Mouse (Mus musculus) ES-Bruce4 (cell line): Measurements from ENCODE around the gene Eng.

Experiments used
- CTCF ChIP-seq: IDR thresholded peaks from one replicate; pipeline ENCODE4 v1.8.1; 2011; ENCODE audit warnings: low read depth, low read length
- EP300 ChIP-seq: IDR thresholded peaks from 2 replicates; pipeline ENCODE4 v1.6.1; 2011; ENCODE audit warnings: low read depth, low read length; ENCODE audit not compliant: insufficient read depth
- POLR2A ChIP-seq: IDR thresholded peaks from one replicate; pipeline ENCODE4 v1.8.1; 2011; ENCODE audit warnings: low read length; ENCODE audit not compliant: insufficient read depth

DNA sequence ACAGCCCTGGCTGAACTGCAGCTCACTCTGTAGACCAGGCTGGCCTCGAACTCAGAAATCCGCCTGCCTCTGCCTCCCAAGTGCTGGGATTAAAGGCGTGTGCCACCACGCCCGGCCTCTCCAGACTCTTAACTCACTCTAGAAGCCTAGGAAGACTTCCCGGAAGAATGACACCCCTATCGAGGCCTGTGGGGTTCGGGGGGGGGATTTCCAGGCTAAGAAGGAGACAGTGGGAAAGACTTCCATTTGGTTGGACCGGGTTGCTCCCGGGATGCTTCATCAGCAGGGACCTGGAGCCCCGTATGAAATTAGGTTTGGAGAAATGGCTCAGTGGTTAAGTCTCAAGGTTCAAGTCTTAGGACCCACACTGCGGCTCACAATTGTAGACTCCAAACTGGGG lies 48.3 kb downstream of the Eng start:
- TF ChIP-seq CTCF (no peak), EP300 (no peak), POLR2A (no peak)
